Mouse (Mus musculus) intestine, embryonic 14.5 days (tissue): Measurements from ENCODE around the gene Chdh. TPM values are rescaled to one million over a fixed set of nuclear protein-coding genes. Genes with fewer than 3 reads are reported as not detected.

Experiments used
- ATAC-seq: fragments of 200-750 bp; cut with Nextera tagmentation; replicated peaks from 2 replicates; pipeline ENCODE4 v1.8.0; 2017; ENCODE audit warnings: low read depth, moderate number of reproducible peaks, moderate TSS enrichment, moderate library complexity; ENCODE audit not compliant: low FRiP score, low TSS enrichment
- DNase-seq: peaks from one replicate; pipeline ENCODE4 v3.0.0-alpha.2; 2018; ENCODE audit warnings: low spot score
- H3K27ac ChIP-seq: fragments of 300-500 bp; sonication (generic); 2 replicates; pipeline ENCODE4 v1.5.1; 2014; ENCODE audit warnings: low read depth, mild to moderate bottlenecking, control low read depth
- H3K27me3 ChIP-seq: fragments of 300-500 bp; sonication (generic); replicated peaks from 2 replicates; pipeline ENCODE4 v1.6.1; 2014; ENCODE audit warnings: low read length, control low read depth; ENCODE audit not compliant: control insufficient read depth, insufficient read depth
- H3K36me3 ChIP-seq: fragments of 300-500 bp; sonication (generic); 2 replicates; pipeline ENCODE4 v1.6.1; 2014; ENCODE audit warnings: low read length, control low read depth; ENCODE audit not compliant: control insufficient read depth, insufficient read depth
- H3K4me1 ChIP-seq: fragments of 300-500 bp; sonication (generic); replicated peaks from 2 replicates; pipeline ENCODE4 v1.6.1; 2014; ENCODE audit warnings: low read length, control low read depth, mixed read lengths; ENCODE audit not compliant: control insufficient read depth, insufficient read depth
- H3K4me2 ChIP-seq: fragments of 300-500 bp; sonication (generic); 2 replicates; pipeline ENCODE4 v1.6.1; 2014; ENCODE audit warnings: low read length
- H3K4me3 ChIP-seq: fragments of 300-500 bp; sonication (generic); 2 replicates; pipeline ENCODE4 v1.5.1; 2014; ENCODE audit warnings: low read depth, low read length, control low read depth, mixed read lengths
- H3K9ac ChIP-seq: fragments of 300-500 bp; sonication (generic); 2 replicates; pipeline ENCODE4 v1.6.1; 2014; ENCODE audit warnings: mild to moderate bottlenecking, low read length
- H3K9me3 ChIP-seq: fragments of 300-500 bp; sonication (generic); 2 replicates; pipeline ENCODE4 v1.6.1; 2016; ENCODE audit warnings: low read length, control low read depth; ENCODE audit not compliant: control insufficient read depth
- WGBS: fragments of 180-500 bp; shearing (Covaris S2); extraction: QIAGEN DNeasy Blood & Tissue Kit; methylation state at CpG from one replicate; pipeline ENCODE4 v1.1.7; 2014; 5-methylcytosine and 5-hydroxymethylcytosine counted together
- polyA plus RNA-seq: library from polyadenylated mRNA; unstranded; fragments of >200 nt; fragmentation: Nextera tagmentation; extraction: Ambion mirVana; gene quantifications from 2 replicates; pipeline ENCODE4 v1.2.1, GENCODE M21; 2014

Gene Chdh
- polyA plus RNA-seq, 1 experiment from 2014 or later: 0.55 TPM

DNA sequence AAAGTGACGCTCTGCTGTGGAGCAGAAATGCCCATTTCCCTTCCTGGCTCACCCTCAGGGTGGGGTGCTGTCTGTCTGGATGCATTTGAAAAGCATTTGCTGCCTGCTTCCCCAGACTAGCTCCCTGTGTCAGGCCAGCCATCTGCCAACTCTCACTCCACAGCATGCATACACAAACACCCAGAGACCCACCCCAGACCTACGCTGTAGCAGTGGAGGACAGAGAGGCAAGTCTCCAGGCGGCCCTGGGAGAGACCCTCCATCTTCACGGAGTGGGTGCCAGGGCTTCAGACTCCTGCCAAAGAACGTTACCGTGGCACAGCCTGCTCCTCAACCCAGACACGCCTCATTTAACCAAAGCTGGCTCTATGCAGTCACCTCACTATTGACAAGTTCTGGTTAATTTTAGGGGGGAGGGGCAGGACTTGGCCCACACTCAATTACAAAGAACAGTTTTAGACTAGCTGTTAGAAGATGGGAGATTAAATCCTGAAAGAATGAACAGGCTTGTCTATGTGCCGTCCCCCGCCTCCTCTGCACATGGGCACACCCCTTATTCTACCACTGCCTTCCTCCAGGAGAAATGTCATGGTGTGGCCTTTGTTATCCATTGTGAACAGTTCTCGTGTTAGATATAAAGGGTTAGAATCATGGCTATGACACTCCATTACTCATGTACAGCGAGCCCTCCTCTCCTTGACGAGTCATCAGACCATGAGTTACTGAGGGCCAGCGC, 47.4 kb downstream of the Chdh start:
- H3K27ac ChIP-seq: peak overlapping the region; percentile 40; the same call in 1 of the 2 replicates
- H3K4me3 ChIP-seq: no peak overlapping the region
- 54% methylated on average over 13 of the region's 13 CpGs for WGBS
- H3K9me3 ChIP-seq: no peaks in the 10 kb centered on the region
- H3K27me3 ChIP-seq: no peaks in the 10 kb centered on the region
- H3K4me2 ChIP-seq: peak overlapping the region; percentile 1; the same call in 1 of the 2 replicates
- DNase-seq (peak; percentile 56), ATAC-seq (0 out of 2 replicates have a peak, but pooled peaks have one; percentile 12)
- 0 out of 2 replicates have a peak, but pooled peaks cover 5% of the 10 kb centered on the region for H3K4me1 ChIP-seq
- H3K9ac ChIP-seq: no peak overlapping the region
- no peaks in the 10 kb centered on the region for H3K36me3 ChIP-seq

DNA sequence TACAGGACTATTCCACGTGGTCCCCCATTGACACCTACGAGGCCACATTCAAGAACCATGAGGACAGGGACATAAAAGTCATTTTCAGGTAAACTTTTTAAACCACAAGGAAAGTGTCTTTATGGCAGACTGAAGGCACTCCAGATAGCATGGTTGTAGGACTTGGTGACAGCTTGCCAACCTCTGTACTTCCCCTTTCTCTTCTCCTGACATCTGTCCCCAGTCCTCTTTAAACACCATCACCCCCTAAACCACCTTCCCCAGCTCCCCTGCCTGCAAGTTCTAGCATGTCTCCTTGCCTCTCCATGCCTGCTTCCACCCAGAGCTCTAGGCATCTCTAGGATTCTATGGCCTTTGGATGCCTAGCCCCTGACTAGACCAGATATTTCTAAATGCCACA, 56.0 kb downstream of the Chdh start:
- WGBS: 87% methylated on average over 2 of the region's 2 CpGs
- DNase-seq (no peak), ATAC-seq (no peak)
- Histone ChIP-seq H3K9ac (no peak overlapping the region), H3K27ac (no peak overlapping the region), H3K36me3 (no peaks in the 10 kb centered on the region), H3K4me1 (no peaks in the 10 kb centered on the region), H3K4me2 (no peak overlapping the region), H3K27me3 (no peaks in the 10 kb centered on the region), H3K9me3 (no peaks in the 10 kb centered on the region), H3K4me3 (no peak overlapping the region)

DNA sequence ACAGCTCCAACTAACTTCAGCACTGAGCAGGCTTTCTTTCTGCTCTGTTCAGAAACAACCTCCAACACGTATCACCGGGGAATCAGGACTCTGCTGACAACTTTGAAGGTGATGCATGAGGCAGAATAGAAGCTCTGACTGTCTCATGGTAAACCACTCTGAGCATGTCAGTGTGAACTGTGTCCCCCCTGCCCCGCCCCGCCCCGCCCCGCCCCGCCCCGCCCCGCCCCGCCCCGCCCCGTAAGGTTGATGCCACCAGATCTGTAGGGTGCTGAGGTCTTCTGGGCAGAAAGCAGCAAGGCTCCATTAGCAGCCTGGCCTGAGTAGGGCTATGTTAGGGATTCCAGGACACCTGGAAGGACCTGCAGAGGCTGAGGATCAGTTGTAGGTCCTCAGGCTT, 57.9 kb downstream of the Chdh start:
- H3K4me2 ChIP-seq: no peak overlapping the region
- H3K9ac ChIP-seq: no peak overlapping the region
- no peak overlapping the region for H3K4me3 ChIP-seq
- no peak for DNase-seq
- H3K36me3 ChIP-seq: no peaks in the 10 kb centered on the region
- no peak for ATAC-seq
- no peaks in the 10 kb centered on the region for H3K4me1 ChIP-seq
- H3K27ac ChIP-seq: no peak overlapping the region
- no peaks in the 10 kb centered on the region for H3K27me3 ChIP-seq
- H3K9me3 ChIP-seq: no peaks in the 10 kb centered on the region
- 82% methylated on average over 12 of the region's 12 CpGs for WGBS

DNA sequence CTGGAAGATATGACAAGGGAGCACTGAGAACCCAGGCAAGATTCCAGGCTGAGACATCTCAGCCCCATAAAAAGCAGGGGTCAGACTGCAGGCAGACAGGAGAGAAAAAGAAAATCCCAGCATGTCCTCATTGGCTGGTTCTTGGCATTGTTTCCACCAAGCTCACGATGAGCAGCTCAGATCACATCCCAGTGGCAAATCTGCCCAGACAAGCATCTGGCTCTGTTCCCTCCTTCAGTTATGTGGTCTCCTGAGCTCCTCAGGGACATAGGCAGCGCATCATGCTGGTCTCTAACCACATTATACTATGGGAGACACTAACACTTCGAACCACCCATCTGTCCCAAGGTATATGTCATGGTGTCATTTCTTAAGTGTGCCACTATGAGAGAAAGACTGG, 59.7 kb downstream of the Chdh start:
- DNase-seq (no peak), ATAC-seq (no peak)
- Histone ChIP-seq H3K9ac (no peak overlapping the region), H3K27ac (no peak overlapping the region), H3K4me1 (no peaks in the 10 kb centered on the region), H3K27me3 (no peaks in the 10 kb centered on the region), H3K4me3 (no peak overlapping the region), H3K36me3 (no peaks in the 10 kb centered on the region), H3K4me2 (no peak overlapping the region), H3K9me3 (no peaks in the 10 kb centered on the region)
- WGBS: 86% methylated on average over 3 of the region's 3 CpGs

DNA sequence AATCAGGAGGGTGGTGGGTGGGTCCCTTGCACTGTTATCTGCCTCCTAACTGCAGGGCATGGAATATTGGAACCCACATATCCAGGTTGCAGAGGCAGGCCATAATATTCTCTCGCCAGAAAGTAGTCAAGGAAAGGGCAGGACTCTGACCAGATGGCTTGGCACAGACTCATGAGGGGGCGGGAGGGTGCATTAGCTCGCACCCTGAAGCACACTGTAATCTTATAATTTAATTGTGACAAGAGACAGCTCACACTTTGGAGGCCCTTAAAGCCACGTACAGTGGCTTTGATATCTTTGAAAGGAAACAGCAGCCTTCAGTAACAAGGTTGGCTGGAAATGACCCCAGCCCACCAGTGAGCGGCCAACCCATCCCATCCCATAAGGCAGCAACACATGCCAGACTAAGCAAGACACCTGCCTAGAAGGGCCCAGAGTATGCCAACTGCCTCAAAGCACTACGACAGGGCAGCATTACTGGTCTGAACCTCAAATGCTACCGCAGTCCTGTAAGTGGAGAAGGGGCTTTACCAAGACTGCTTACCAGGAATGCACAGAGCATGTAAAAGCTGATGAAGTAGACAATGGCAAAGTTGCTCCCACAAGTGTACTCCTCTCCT, 66.6 kb downstream of the Chdh start:
- WGBS: 75% methylated on average over 7 of the region's 7 CpGs
- Histone ChIP-seq H3K9ac (no peak overlapping the region), H3K27ac (no peak overlapping the region), H3K27me3 (no peaks in the 10 kb centered on the region), H3K36me3 (0 out of 2 replicates have a peak, but pooled peaks cover 6% of the 10 kb centered on the region), H3K4me1 (no peaks in the 10 kb centered on the region), H3K9me3 (no peaks in the 10 kb centered on the region), H3K4me3 (no peak overlapping the region), H3K4me2 (no peak overlapping the region)
- ATAC-seq (no peak), DNase-seq (no peak)

DNA sequence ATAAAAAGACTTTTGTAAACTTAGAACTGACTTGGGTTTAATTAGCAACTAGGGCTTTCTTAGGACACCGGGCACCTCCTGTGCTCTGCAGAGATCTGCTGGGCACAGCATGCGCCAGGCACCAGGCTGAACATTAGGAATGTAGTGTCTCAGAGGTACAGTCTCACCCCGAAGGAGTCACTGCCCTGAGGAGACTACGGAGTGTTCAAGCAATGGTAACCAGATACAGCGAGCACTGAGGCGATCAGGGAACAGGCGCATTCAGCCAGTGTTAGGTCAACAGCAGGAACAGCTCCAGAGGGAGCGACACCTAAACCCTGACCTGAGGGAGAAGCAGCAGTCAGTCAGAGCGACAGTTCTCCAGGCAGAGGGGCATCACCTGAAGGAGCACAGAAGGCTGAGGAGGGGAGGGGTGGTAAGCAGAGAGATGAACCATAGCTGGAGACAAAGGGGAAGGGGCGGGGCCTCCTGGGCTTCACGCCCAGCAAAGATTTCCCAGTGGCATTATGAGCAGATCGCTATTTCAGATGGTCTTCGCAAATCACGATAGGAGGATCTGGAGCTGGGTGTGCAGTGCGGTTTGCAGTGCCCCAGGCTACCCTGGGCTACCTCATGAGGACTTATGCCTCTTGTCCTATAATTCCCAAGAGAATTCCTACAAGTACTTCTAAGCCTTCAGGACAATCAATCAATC, 69.4 kb downstream of the Chdh start:
- Histone ChIP-seq H3K36me3 (0 out of 2 replicates have a peak, but pooled peaks cover 6% of the 10 kb centered on the region), H3K4me2 (no peak overlapping the region), H3K4me1 (no peaks in the 10 kb centered on the region), H3K4me3 (no peak overlapping the region), H3K9me3 (no peaks in the 10 kb centered on the region), H3K27me3 (no peaks in the 10 kb centered on the region), H3K9ac (no peak overlapping the region), H3K27ac (no peak overlapping the region)
- 77% methylated on average over 15 of the region's 15 CpGs for WGBS
- ATAC-seq (no peak), DNase-seq (no peak)

DNA sequence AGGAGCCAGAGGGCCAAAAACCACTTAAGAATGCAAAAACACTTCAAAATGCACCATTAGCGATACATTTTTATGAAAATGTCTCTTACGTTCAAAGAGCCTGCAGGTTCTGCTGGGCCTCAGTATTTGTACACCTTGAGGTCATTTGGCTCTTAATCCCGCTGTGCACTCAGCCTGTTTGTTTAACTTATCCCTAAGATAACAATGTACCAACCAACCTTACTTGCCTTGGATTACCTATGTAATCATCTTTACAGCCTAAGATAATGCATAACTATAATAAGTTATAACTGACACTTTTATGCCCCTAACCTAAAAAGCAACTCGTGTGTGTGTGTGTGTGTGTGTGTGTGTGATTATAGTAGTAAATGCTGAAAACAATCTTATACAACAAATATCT, 70.9 kb downstream of the Chdh start:
- no peak for DNase-seq
- peak; percentile 66; the same call in 1 of the 2 replicates for ATAC-seq
- Histone ChIP-seq H3K4me1 (no peaks in the 10 kb centered on the region), H3K36me3 (0 out of 2 replicates have a peak, but pooled peaks cover under 1% of the 10 kb centered on the region), H3K4me2 (no peak overlapping the region), H3K9me3 (no peaks in the 10 kb centered on the region), H3K9ac (no peak overlapping the region), H3K27ac (no peak overlapping the region), H3K27me3 (no peaks in the 10 kb centered on the region), H3K4me3 (no peak overlapping the region)
- 51% methylated on average over 4 of the region's 4 CpGs for WGBS
